Mouse (Mus musculus) T-helper 2 cell (primary cell): Measurements from ENCODE around the gene Ap5z1.

Source experiments
- in situ Hi-C: fragments of 300-600 bp; cut with MboI, MseI; formaldehyde crosslinking; loops from one replicate; pipeline ENCODE4 v1.15.1; 2025; ENCODE audit warnings: high pct_unique_total_duplicates

The Ap5z1 gene

GRCm38 (mm10) chr5:142463461-142464454 is at the start of gene Ap5z1:
Ap5z1 (plus strand) TSS chr5:142463944.
- in situ Hi-C loops = no loop called here

- in situ Hi-C loops = no loop called here
These were observed 48.3 kb upstream of the Ap5z1 start for GRCm38 (mm10) chr5:142415401-142415800.

DNA sequence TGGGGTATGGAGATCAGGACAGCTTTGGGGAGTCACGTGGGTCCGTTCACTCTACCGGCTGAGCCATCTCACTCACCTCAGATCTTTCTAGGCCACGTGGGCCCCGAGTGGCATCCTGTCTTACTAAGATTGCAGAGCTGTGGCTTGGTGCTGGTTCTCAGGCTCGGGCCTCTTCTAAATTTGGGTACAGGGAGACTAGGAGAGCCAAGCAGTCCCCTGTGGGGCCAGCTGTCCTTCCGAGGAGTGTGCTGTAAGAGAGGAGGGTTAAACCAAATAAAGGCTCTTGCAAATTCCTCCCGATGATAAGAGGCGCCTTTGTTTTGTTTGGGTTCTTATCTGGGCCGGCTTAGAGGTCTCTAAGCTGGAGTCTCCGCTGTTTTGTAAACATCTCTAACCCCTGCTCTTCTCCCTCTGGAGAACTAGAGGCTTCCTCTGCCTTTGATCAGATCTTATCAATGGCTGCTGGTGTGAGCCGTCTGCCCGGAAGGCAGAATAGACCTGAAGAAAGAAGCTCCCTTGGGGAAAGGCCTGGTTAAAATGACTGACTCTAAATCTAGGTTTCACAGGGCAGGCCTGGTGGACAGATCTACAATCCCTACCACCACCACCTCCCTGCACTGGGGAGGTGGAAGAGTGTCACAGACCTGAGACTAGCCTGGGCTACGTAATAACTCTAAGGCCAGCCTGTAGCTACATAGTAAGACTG is 47.5 kb upstream of the Ap5z1 start:
- in situ Hi-C loops = no loop called here

DNA sequence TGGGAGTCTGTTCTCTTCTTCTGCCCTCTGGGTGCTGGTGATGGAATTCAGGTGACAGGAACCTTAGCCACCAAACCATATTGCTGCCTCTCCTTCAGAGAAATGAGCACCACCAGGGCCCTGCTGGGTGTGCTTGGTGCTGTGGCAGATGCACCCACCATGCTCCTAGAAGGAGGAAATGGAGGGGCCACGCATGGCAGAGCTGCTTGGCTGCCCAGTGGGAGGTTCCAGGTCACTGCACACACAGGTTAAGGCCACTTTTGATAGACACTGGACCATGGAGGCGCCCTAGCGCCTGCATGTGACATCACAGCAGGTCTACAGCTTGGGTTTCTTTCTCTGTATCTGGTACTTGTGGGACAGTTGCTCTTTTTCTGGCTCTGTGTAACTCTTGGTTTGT is 46.6 kb upstream of the Ap5z1 start:
- in situ Hi-C loops = no loop called here

DNA sequence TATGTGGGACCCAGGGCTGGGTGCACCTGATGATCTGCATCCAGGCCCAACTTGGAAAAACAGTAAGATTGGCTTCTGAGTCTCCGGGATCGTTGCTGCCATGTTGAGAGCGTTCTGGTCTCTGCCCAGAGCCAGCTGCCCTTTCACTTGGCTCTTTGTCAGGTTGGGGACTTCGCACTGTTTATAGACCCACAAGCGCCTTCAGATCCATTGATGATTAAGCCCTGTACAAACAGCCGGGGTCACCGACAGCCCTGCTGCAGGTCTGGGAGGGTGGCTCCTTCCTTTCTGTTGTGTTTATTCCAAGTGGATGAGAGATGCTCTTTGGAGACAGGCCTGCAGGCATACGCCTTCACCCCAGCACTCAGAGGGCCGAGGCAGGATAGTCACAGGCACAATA is 45.9 kb upstream of the Ap5z1 start:
- in situ Hi-C loops = no loop called here

DNA sequence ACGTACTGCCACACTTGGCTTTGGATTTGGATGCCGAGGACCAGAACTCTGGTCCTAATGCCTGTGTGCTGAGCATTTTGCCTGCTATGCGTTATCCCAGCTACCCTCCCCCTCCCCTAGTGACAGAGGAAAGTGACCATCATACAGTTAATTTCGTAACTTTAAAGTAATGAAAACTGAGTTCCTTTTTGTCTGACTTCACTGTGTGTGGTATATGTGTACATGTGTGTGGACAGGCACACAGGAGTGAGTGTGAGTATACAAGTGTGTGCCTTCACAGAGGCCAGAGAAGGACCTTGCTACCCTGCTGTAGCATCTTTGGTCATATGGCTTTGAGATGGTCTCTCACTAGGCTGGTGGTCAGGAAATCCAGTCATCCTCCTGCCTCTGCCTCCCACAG is 45.3 kb upstream of the Ap5z1 start:
- in situ Hi-C loops = no loop called here

DNA sequence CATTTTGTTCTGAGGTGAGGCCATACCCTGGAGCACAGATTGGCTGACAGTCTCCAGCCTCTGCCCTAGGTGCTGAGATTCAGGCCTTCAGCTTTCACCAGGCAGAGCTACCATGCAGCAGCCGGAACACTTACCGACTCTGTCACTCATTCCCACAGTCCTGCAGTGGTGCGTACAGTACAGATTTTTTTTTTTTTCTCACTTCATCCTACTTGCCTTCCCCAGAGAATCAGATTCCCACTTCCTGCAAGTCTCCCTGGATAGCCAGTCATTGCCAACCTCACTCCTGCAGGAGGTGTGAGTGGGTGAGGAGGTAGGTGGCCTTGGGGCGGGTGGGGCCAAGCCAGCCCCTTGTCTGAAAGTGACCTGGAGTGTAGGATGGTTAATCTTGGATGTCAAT is 43.4 kb upstream of the Ap5z1 start:
- in situ Hi-C loops = no loop called here

- in situ Hi-C loops = no loop called here
These were observed 42.8 kb upstream of the Ap5z1 start for GRCm38 (mm10) chr5:142420920-142421319.

DNA sequence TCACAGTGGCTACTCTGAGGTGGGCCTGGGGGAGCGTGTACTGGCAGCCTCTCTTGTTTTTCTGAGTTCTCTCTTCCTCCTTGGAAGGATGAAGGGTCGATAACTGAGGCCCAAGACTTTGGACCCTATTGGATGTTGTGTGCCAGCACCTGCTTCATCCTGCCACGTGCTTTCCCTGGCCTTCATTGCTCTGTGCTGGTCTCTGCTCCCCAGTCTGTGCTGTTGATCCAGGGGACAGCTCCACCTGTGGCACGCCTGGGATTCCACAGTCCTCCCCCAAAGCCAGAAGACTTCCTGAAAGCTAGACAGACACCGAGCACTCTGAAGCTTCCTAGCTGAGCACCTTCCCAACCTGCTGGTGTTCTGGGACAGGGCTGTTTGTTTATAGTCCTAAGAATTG is 41.9 kb upstream of the Ap5z1 start:
- in situ Hi-C loops = no loop called here

GRCm38 (mm10) chr5:142423141-142423540 is 40.6 kb upstream of the Ap5z1 start:
- in situ Hi-C loops = no loop called here

- in situ Hi-C loops = no loop called here
These were observed 40.0 kb upstream of the Ap5z1 start for GRCm38 (mm10) chr5:142423701-142424100.

- in situ Hi-C loops = no loop called here
These were observed 39.0 kb upstream of the Ap5z1 start for GRCm38 (mm10) chr5:142424627-142425349.

DNA sequence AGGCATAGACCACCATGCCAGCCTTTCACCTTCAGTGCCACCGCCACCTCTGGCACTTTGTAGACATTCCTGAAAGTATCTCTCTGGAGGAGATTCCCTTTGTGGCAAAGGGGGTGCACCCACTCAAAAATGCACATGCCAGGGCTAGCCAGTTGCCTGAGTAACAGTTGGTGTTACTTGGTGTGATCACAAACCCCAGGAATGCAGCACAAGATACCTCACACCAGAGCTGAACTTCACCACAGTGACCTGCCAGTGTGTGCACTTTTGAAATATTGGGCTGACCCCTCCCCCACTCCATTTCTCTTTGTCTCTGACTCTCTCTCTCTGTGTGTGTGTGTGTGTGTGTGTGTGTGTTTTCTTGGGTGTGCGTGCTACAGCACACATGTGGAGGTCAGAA is 37.3 kb upstream of the Ap5z1 start:
- in situ Hi-C loops = no loop called here

DNA sequence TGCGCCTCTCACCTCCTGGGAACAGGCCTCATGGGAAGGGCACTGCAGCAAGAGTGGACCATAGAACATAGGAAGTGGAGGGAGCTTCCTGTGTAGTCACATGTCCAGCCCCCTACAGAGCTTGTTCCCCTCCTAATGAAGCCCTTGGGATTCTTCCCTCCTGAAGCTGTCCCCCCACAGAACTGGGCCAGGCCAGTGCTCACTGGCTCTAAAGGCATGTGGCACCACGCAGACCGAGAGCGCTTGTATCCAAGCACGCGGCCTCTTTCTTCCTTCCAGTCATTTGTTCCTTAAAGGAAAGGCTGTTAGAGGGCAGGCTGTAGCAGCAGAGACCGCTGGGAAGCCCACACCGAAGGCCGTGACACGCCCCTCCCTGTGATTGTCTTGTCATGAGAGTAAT is 35.9 kb upstream of the Ap5z1 start:
- in situ Hi-C loops = no loop called here

DNA sequence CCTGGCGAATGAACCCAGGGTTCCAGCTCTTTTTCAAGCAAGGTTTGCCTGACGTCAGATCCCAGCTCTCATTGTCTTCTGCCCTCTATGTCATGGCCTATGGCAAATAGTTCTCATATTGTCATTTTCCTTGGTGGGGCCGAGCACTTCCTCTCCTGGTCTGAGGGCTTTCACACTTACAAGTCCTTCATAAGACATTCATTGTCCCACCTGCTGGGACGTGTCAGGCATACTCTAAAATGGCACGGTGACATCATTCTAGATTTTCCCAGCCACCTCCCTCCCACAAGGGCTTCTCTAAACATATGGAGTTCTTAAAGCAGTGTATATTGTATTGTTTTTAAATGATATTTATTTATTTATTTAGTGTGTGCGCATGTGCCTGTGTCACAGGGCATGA is 35.1 kb upstream of the Ap5z1 start:
- in situ Hi-C loops = no loop called here

GRCm38 (mm10) chr5:142431029-142431428 is 32.7 kb upstream of the Ap5z1 start:
- in situ Hi-C loops = no loop called here

GRCm38 (mm10) chr5:142431811-142432434 is 31.8 kb upstream of the Ap5z1 start:
- in situ Hi-C loops = no loop called here

DNA sequence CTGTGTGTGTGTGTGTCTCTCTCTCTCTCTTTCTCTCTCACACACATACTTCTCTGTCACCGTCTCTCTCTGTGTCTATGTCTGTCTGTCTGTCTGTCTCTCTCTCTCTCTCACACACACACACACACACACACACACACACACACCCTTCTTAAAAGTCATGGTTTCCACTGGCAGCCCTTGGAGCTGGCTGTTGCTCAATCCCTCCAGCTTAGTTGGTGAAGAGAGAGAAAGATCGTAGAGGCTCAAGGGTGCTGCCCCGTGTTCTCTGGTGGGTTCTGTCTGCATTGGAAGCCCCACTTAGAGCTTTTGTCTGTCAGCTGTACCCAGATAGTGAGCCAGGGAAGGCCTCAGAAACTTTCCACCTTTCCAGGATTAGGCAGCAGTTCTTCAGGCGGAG is 31.0 kb upstream of the Ap5z1 start:
- in situ Hi-C loops = no loop called here

GRCm38 (mm10) chr5:142434052-142434451 is 29.7 kb upstream of the Ap5z1 start:
- in situ Hi-C loops = no loop called here

- in situ Hi-C loops = no loop called here
These were observed 28.0 kb upstream of the Ap5z1 start for GRCm38 (mm10) chr5:142435736-142436135.

DNA sequence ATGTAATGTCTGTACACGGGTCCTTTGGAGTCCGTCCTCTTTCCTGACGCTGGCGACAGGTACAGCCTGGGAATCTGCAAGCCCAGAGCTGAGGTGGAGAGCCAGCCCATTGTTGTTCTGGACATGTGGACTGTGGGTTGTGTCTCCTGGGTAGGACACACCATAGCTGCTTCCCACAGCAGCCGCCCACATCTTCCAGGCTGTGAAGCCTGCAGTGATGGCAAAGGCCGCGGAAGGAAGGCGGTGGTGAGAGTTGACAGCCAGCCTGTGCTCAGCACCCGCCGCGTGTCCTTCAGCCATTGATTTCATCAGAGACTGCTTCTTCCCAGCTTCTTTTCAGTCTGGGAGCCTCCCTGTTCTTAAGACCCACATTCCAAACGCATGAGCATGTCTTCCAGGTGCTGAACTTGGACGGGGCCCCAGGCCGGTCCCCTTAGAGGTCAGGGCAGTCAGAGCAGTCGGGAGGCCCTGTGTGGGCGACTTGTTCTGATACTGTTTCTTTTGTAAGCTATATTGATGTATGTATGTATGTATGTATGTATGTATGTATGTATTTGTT is 25.3 kb upstream of the Ap5z1 start:
- in situ Hi-C loops = no loop called here
